Mouse (Mus musculus) hindbrain, postnatal 0 days (tissue): ENCODE data around the gene Prr14. TPM values are rescaled to one million over a fixed set of nuclear protein-coding genes. Genes with fewer than 3 reads are reported as not detected.
"Not testable (repeated sequence)": the region's sequence is repeated elsewhere in the genome, so short reads cannot be mapped to it uniquely, and the experiment has no call there.

Experiments used
- ATAC-seq: fragments of 200-750 bp; cut with Nextera tagmentation; 2 replicates; pipeline ENCODE4 v1.8.0; 2017; ENCODE audit warnings: mild to moderate bottlenecking, moderate TSS enrichment, moderate library complexity
- DNase-seq: peaks from one replicate; pipeline ENCODE4 v3.0.0-alpha.2; 2015; ENCODE audit warnings: low spot score
- H3K27ac ChIP-seq: fragments of 300-500 bp; sonication (generic); 2 replicates; pipeline ENCODE4 v1.5.1; 2014; ENCODE audit warnings: mild to moderate bottlenecking
- H3K27me3 ChIP-seq: fragments of 300-500 bp; sonication (generic); 2 replicates; pipeline ENCODE4 v1.6.1; 2014; ENCODE audit warnings: low read length, mixed read lengths; ENCODE audit not compliant: insufficient read depth
- H3K36me3 ChIP-seq: fragments of 300-500 bp; sonication (generic); 2 replicates; pipeline ENCODE4 v1.6.1; 2014; ENCODE audit warnings: low read length, mixed read lengths; ENCODE audit not compliant: insufficient read depth
- H3K4me1 ChIP-seq: fragments of 300-500 bp; sonication (generic); 2 replicates; pipeline ENCODE4 v1.6.1; 2014; ENCODE audit warnings: antibody characterized with exemption, low read length, mixed read lengths; ENCODE audit not compliant: insufficient read depth
- H3K4me2 ChIP-seq: fragments of 300-500 bp; sonication (generic); 2 replicates; pipeline ENCODE4 v1.6.1; 2014; ENCODE audit warnings: low read depth, mild to moderate bottlenecking, low read length, moderate library complexity, mixed read lengths
- H3K4me3 ChIP-seq: fragments of 300-500 bp; sonication (generic); 2 replicates; pipeline ENCODE4 v1.5.1; 2014; ENCODE audit warnings: low read length
- H3K9ac ChIP-seq: fragments of 300-500 bp; sonication (generic); replicated peaks from 2 replicates; pipeline ENCODE4 v1.6.1; 2014; ENCODE audit warnings: mild to moderate bottlenecking, low read length, moderate library complexity, mixed read lengths
- H3K9me3 ChIP-seq: fragments of 300-500 bp; sonication (generic); 2 replicates; pipeline ENCODE4 v1.6.1; 2016; ENCODE audit warnings: low read length, mixed read lengths
- CTCF ChIP-seq: IDR thresholded peaks from 2 replicates; pipeline ENCODE4 v1.5.1; 2016; ENCODE audit warnings: antibody characterized with exemption, control low read depth, low read depth
- WGBS: fragments of 180-500 bp; shearing (Covaris S2); extraction: QIAGEN DNeasy Blood & Tissue Kit; methylation state at CpG from one replicate; pipeline ENCODE4 v1.1.7; 2014; 5-methylcytosine and 5-hydroxymethylcytosine counted together
- polyA plus RNA-seq: library from polyadenylated mRNA; unstranded; fragments of >200 nt; fragmentation: Nextera tagmentation; extraction: Ambion mirVana; gene quantifications from 2 replicates; pipeline ENCODE4 v1.2.1, GENCODE M21; 2015
- total RNA-seq: library from RNA; depleted of rRNA; stranded (reverse); fragments of >200 nt; gene quantifications from 2 replicates; pipeline ENCODE4 v1.2.3, GENCODE M21; 2014

Gene Prr14
- total and polyA plus RNA-seq, 2 experiments from 2014 or later, result 27.0 to 57.2 TPM

GRCm38 (mm10) chr7:127489982-127490381 lies 30.6 kb downstream of the Prr14 start:
- no peak overlapping the region for H3K9ac ChIP-seq
- no peak overlapping the region for H3K4me2 ChIP-seq
- H3K27me3 ChIP-seq, result no peaks in the 10 kb centered on the region
- no peak for ATAC-seq
- H3K36me3 ChIP-seq, result peaks cover 62% of the 10 kb centered on the region
- no peak overlapping the region for H3K27ac ChIP-seq
- WGBS, result 93% methylated on average over 7 of the region's 7 CpGs
- no peaks in the 10 kb centered on the region for H3K4me1 ChIP-seq
- no peak for TF ChIP-seq CTCF
- DNase-seq, result no peak
- no peak overlapping the region for H3K4me3 ChIP-seq
- H3K9me3 ChIP-seq, result no peaks in the 10 kb centered on the region

- Histone ChIP-seq H3K4me2 (no peak overlapping the region), H3K27me3 (no peaks in the 10 kb centered on the region), H3K9me3 (no peaks in the 10 kb centered on the region), H3K36me3 (peaks cover 44% of the 10 kb centered on the region), H3K27ac (no peak overlapping the region), H3K4me3 (no peak overlapping the region), H3K9ac (no peak overlapping the region), H3K4me1 (no peaks in the 10 kb centered on the region)
- ATAC-seq (no peak), DNase-seq (no peak)
- WGBS, result 84% methylated on average over 3 of the region's 3 CpGs
- TF ChIP-seq CTCF, result no peak
These were observed 32.4 kb downstream of the Prr14 start for GRCm38 (mm10) chr7:127491846-127492245.

DNA sequence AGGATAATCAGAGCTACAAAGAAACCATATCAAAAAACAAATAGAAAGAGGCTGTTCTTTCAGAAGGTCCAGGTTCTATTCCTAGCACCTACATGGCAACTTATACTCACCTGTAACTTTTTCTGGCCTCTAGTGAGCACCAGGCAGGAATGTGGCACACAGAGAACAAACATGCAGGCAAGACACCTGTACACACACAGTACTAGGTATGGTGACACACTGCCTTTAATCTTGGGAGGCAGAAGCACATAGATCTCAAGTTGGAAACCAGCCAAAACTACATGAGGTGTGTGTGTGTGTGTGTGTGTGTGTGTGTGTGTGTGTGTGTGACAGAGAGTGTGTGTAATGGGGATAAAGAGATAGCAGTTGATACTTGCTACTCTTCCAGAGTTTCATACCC lies 35.2 kb downstream of the Prr14 start:
- H3K9ac ChIP-seq, result no peak overlapping the region
- TF ChIP-seq CTCF, result no peak
- H3K36me3 ChIP-seq, result peaks cover 19% of the 10 kb centered on the region
- ATAC-seq (no peak), DNase-seq (no peak)
- H3K9me3 ChIP-seq, result no peaks in the 10 kb centered on the region
- H3K4me2 ChIP-seq, result no peak overlapping the region
- H3K27ac ChIP-seq, result no peak overlapping the region
- no peak overlapping the region for H3K4me3 ChIP-seq
- H3K4me1 ChIP-seq, result no peaks in the 10 kb centered on the region
- no peaks in the 10 kb centered on the region for H3K27me3 ChIP-seq

DNA sequence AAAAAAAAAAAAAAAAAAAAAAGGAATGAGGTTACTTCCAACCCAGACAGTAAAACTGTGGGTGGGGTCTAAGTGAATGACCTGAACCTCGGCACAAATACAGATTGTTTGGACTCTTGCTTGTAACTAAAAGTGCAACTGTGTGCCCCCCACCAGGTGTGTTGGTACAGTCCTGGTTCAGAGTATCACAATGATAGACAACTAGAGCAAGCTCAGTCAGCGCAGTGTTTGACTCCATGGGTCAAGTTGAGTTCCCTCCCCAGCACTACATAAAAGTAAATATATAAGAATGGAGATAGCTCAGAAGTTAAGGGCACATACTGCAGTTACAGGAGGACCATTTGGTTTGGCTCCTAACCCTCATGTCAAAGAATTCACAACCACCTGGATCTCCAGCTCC lies 38.0 kb downstream of the Prr14 start:
- no peaks in the 10 kb centered on the region for H3K27me3 ChIP-seq
- no peaks in the 10 kb centered on the region for H3K9me3 ChIP-seq
- H3K9ac ChIP-seq, result no peak overlapping the region
- no peak overlapping the region for H3K4me2 ChIP-seq
- no peak for DNase-seq
- no peaks in the 10 kb centered on the region for H3K36me3 ChIP-seq
- no peak overlapping the region for H3K27ac ChIP-seq
- TF ChIP-seq CTCF, result no peak
- H3K4me3 ChIP-seq, result no peak overlapping the region
- ATAC-seq, result no peak
- H3K4me1 ChIP-seq, result no peaks in the 10 kb centered on the region
- 85% methylated on average over 2 of the region's 2 CpGs for WGBS

DNA sequence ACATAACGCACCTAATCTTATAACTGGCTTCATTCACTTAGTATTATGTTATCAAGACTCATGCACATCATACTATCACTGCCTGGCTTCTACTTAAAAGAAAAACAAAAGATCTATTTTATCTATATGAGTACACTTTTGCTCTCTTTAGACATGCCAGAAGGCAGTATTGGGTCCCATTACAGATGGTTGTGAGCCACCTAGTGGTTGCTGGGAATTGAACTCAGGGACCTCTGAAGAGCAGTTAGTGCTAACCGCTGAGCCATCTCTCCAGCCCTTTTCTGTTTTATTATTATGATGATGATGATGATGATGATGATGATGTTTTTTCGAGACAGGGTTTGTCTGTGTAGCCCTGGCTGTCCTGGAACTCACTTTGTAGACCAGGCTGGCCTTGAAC lies 39.0 kb downstream of the Prr14 start:
- peak; percentile 66 for TF ChIP-seq CTCF
- no peaks in the 10 kb centered on the region for H3K36me3 ChIP-seq
- ATAC-seq, result no peak
- no peak overlapping the region for H3K4me3 ChIP-seq
- no peaks in the 10 kb centered on the region for H3K9me3 ChIP-seq
- DNase-seq, result peak; percentile 63
- H3K27ac ChIP-seq, result no peak overlapping the region
- no peaks in the 10 kb centered on the region for H3K4me1 ChIP-seq
- H3K9ac ChIP-seq, result no peak overlapping the region
- H3K4me2 ChIP-seq, result no peak overlapping the region
- WGBS, result 45% methylated on average over 3 of the region's 3 CpGs
- H3K27me3 ChIP-seq, result no peaks in the 10 kb centered on the region

DNA sequence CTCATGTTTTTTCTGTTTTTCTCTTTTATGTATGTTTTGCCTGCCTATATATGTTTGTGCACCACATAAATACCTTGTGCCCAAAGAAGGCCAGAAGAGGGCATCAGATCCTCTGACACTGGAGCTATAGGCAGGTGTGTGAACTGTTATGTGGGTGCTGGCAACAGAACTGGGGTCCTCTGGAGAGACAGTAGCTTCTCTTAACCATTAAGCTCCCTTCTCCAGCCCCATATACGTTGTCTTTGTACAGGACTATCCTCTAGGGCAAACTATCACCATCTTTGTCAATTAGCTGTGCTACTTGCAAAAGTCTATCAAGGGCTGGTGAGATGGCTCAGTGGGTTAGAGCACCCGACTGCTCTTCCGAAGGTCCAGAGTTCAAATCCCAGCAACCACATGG lies 48.9 kb downstream of the Prr14 start:
- TF ChIP-seq CTCF, result no peak
- H3K4me2 ChIP-seq, result no peak overlapping the region
- no peak overlapping the region for H3K9ac ChIP-seq
- no peaks in the 10 kb centered on the region for H3K9me3 ChIP-seq
- no peaks in the 10 kb centered on the region for H3K36me3 ChIP-seq
- DNase-seq (no peak), ATAC-seq (no peak)
- no peak overlapping the region for H3K27ac ChIP-seq
- H3K27me3 ChIP-seq, result no peaks in the 10 kb centered on the region
- WGBS, result 97% methylated on average over 3 of the region's 3 CpGs
- H3K4me3 ChIP-seq, result no peak overlapping the region
- H3K4me1 ChIP-seq, result 0 out of 2 replicates have a peak, but pooled peaks cover 2% of the 10 kb centered on the region

- DNase-seq, H3K36me3 ChIP-seq, H3K4me1 ChIP-seq, H3K9ac ChIP-seq, H3K4me3 ChIP-seq, H3K27ac ChIP-seq, H3K4me2 ChIP-seq, H3K27me3 ChIP-seq, H3K9me3 ChIP-seq, ATAC-seq: not testable (repeated sequence)
- 93% methylated on average over 3 of the region's 4 CpGs for WGBS
These were observed 50.4 kb downstream of the Prr14 start for GRCm38 (mm10) chr7:127509830-127510229.

GRCm38 (mm10) chr7:127511241-127511640 lies 51.8 kb downstream of the Prr14 start:
- H3K9ac ChIP-seq, result peak overlapping the region; percentile 93
- DNase-seq (peak; percentile 45), ATAC-seq (no peak)

More at GRCm38 (mm10) chr7:127511241-127511640, 51.8 kb downstream of the Prr14 start:
- Histone ChIP-seq H3K4me2 (peak overlapping the region; percentile 57), H3K4me3 (peak overlapping the region; percentile 83), H3K36me3 (peaks cover 4% of the 10 kb centered on the region; the same call in 1 of the 2 replicates), H3K9me3 (no peaks in the 10 kb centered on the region), H3K4me1 (0 out of 2 replicates have a peak, but pooled peaks cover 6% of the 10 kb centered on the region), H3K27ac (peak overlapping the region; percentile 99), H3K27me3 (no peaks in the 10 kb centered on the region)
- peak; percentile 32 for TF ChIP-seq CTCF
- whole genome bisulfite sequencing, result 35% methylated on average over 8 of the region's 8 CpGs
